ENCODE assay signal across 7 mouse cellular contexts in genomic region chr15:103552096-103552690, GRCm38 (mm10). TPM values are rescaled to one million over a fixed set of nuclear protein-coding genes. Genes with fewer than 3 reads are reported as not detected.
DNase-seq lines count a peak whose midpoint lies in the region; ATAC-seq and TF ChIP-seq lines count a peak whose summit lies in the region.

No protein-coding gene starts in this region.

- ATAC-seq in forebrain, embryonic 14.5 days = peak; percentile 81
- ATAC-seq in neural tube, embryonic 14.5 days (ENCODE audit: low read depth) = peak; percentile 79; the same call in 1 of the 2 replicates

- no peak overlapping the region for H3K9ac ChIP-seq in forebrain, embryonic 14.5 days (ENCODE audit: low read length)
- no peak overlapping the region for H3K9ac ChIP-seq in neural tube, embryonic 14.5 days (replicated peaks; ENCODE audit: low read depth, low read length)

- peak; percentile 68 for TF ChIP-seq CTCF in E14TG2a.4 (conservative IDR thresholded peaks at IDR 0.05; ENCODE audit: low read length)
- peak; percentile 45 for TF ChIP-seq CTCF in bone marrow, adult 2 months (IDR thresholded peaks at IDR 0.05; ENCODE audit: control insufficient read depth, insufficient read depth, low read length)

- no peaks in the 10 kb centered on the region for H3K27me3 ChIP-seq in E14TG2a.4 (ENCODE audit: insufficient read depth, low read length)
- H3K27me3 ChIP-seq in forebrain, embryonic 14.5 days (replicated peaks; ENCODE audit: control insufficient read depth, insufficient read depth, low read length) = no peaks in the 10 kb centered on the region
- no peaks in the 10 kb centered on the region for H3K27me3 ChIP-seq in neural tube, embryonic 14.5 days (ENCODE audit: control insufficient read depth, insufficient read depth, low read length)

- WGBS in bone marrow, adult 2 months = 44% methylated on average over 3 of the region's 3 CpGs
- 46% methylated on average over 3 of the region's 3 CpGs for WGBS in forebrain, embryonic 14.5 days
- WGBS in neural tube, embryonic 14.5 days = 48% methylated on average over 3 of the region's 3 CpGs

- no peak overlapping the region for H3K4me2 ChIP-seq in forebrain, embryonic 14.5 days (ENCODE audit: low read length)
- H3K4me2 ChIP-seq in neural tube, embryonic 14.5 days (ENCODE audit: low read depth, low read length) = no peak overlapping the region

- no peak overlapping the region for H3K4me3 ChIP-seq in E14TG2a.4 (replicated peaks; ENCODE audit: low read length)
- no peak overlapping the region for H3K4me3 ChIP-seq in bone marrow, adult 2 months (replicated peaks; ENCODE audit: control insufficient read depth, low read depth, low read length)
- no peak overlapping the region for H3K4me3 ChIP-seq in forebrain, embryonic 14.5 days (ENCODE audit: low read depth, low read length)
- no peak overlapping the region for H3K4me3 ChIP-seq in neural tube, embryonic 14.5 days (ENCODE audit: low read depth, low read length)

- no peaks in the 10 kb centered on the region for H3K36me3 ChIP-seq in E14TG2a.4 (ENCODE audit: insufficient read depth, low read length)
- H3K36me3 ChIP-seq in forebrain, embryonic 14.5 days (ENCODE audit: control insufficient read depth, insufficient read depth, low read length) = no peaks in the 10 kb centered on the region
- no peaks in the 10 kb centered on the region for H3K36me3 ChIP-seq in neural tube, embryonic 14.5 days (ENCODE audit: control insufficient read depth, insufficient read depth, low read length)

- intact Hi-C loops in left cerebral cortex, postnatal 10 days (cut with DNase I) = no loop called here

- peak; percentile 43 to 76 for DNase-seq in left cerebral cortex, postnatal 10 days (ENCODE audit: extremely low spot score in 1 of 2, low spot score in 2 of 2)
- no peak for DNase-seq in left cerebral cortex, adult 8-10 months (ENCODE audit: low spot score in 2 of 2)
- DNase-seq in forebrain, embryonic 14.5 days (ENCODE audit: low spot score) = peak; percentile 85
- peak; percentile 40 to 42 for DNase-seq in kidney, postnatal 4 days

- no peak for TF ChIP-seq POLR2A in bone marrow, adult 2 months (IDR thresholded peaks at IDR 0.05; ENCODE audit: borderline replicate concordance, control insufficient read depth, low read depth, low read length)

- no peaks in the 10 kb centered on the region for H3K4me1 ChIP-seq in E14TG2a.4 (replicated peaks; ENCODE audit: low read depth, low read length)
- H3K4me1 ChIP-seq in bone marrow, adult 2 months (ENCODE audit: control insufficient read depth, insufficient read depth, low read length) = no peaks in the 10 kb centered on the region
- H3K4me1 ChIP-seq in forebrain, embryonic 14.5 days (ENCODE audit: control insufficient read depth, insufficient read depth, low read length) = no peaks in the 10 kb centered on the region
- H3K4me1 ChIP-seq in neural tube, embryonic 14.5 days (ENCODE audit: control insufficient read depth, insufficient read depth, low read length) = no peaks in the 10 kb centered on the region

- peaks cover 9% of the 10 kb centered on the region; the same call in 1 of the 2 replicates for H3K9me3 ChIP-seq in E14TG2a.4 (ENCODE audit: low read length)
- H3K9me3 ChIP-seq in forebrain, embryonic 14.5 days (replicated peaks; ENCODE audit: control insufficient read depth, low read length) = no peaks in the 10 kb centered on the region
- H3K9me3 ChIP-seq in neural tube, embryonic 14.5 days (ENCODE audit: control insufficient read depth, low read length) = no peaks in the 10 kb centered on the region

- no peak overlapping the region for H3K27ac ChIP-seq in bone marrow, adult 2 months (ENCODE audit: control insufficient read depth, insufficient read depth, low read depth, low read length, poor library complexity)
- H3K27ac ChIP-seq in forebrain, embryonic 14.5 days (ENCODE audit: low read depth, low read length) = no peak overlapping the region
- H3K27ac ChIP-seq in neural tube, embryonic 14.5 days (ENCODE audit: low read depth, low read length) = no peak overlapping the region

RNA-seq across cellular contexts. Expression of gene Glycam1, which starts 12.7 kb away (rescaled TPM):
- not detected for total RNA-seq in left cerebral cortex, postnatal 10 days (2021)
- total RNA-seq in left cerebral cortex, adult 8-10 months (2022) = not detected
- polyA plus RNA-seq in bone marrow, adult 2 months (2011; ENCODE audit: insufficient read depth, insufficient read length, low replicate concordance, missing spikeins) = not detected in 2 replicates
- not detected in 2 replicates for polyA plus RNA-seq in forebrain, embryonic 14.5 days (2014; fragmentation: Nextera tagmentation; extraction: Ambion mirVana)
- not detected in 2 replicates for polyA plus RNA-seq in neural tube, embryonic 14.5 days (2014; fragmentation: Nextera tagmentation; extraction: Ambion mirVana)

RNA-seq across cellular contexts. Expression of gene Ppp1r1a, which starts 14.4 kb away (rescaled TPM):
- 100 to 1,000 TPM; 164 to 182 TPM for total RNA-seq in left cerebral cortex, postnatal 10 days (2021)
- total RNA-seq in left cerebral cortex, adult 8-10 months (2022) = 100 to 1,000 TPM; 127 to 151 (median 142) TPM
- polyA plus RNA-seq in bone marrow, adult 2 months (2011; ENCODE audit: insufficient read depth, insufficient read length, low replicate concordance, missing spikeins) = 3.0 TPM in 1 of 2 replicates, not detected in the other
- polyA plus RNA-seq in forebrain, embryonic 14.5 days (2014; fragmentation: Nextera tagmentation; extraction: Ambion mirVana) = 99.9 and 107 TPM in 2 replicates
- 98.6 and 110 TPM in 2 replicates for polyA plus RNA-seq in neural tube, embryonic 14.5 days (2014; fragmentation: Nextera tagmentation; extraction: Ambion mirVana)

RNA-seq across cellular contexts. Expression of gene Pde1b, which starts 49.4 kb away (rescaled TPM):
- 10 to 100 TPM; 72.2 to 96.7 TPM for total RNA-seq in left cerebral cortex, postnatal 10 days (2021)
- total RNA-seq in left cerebral cortex, adult 8-10 months (2022) = 100 to 1,000 TPM; 284 to 347 (median 325) TPM
- polyA plus RNA-seq in bone marrow, adult 2 months (2011; ENCODE audit: insufficient read depth, insufficient read length, low replicate concordance, missing spikeins) = 15.2 and 32.6 TPM in 2 replicates
- polyA plus RNA-seq in forebrain, embryonic 14.5 days (2014; fragmentation: Nextera tagmentation; extraction: Ambion mirVana) = 61.1 and 61.5 TPM in 2 replicates
- polyA plus RNA-seq in neural tube, embryonic 14.5 days (2014; fragmentation: Nextera tagmentation; extraction: Ambion mirVana) = 99.0 and 99.6 TPM in 2 replicates

Comparison
In these comparisons a context has a peak if more than half of its experiments do, and no peak if none do; other contexts are left out.
1. DNase-seq: peak in left cerebral cortex, postnatal 10 days (2 of 2), forebrain, embryonic 14.5 days (single experiment) and kidney, postnatal 4 days (2 of 2); none in left cerebral cortex, adult 8-10 months (0 of 2).
2. RNA of gene Ppp1r1a, which starts 14.4 kb away (polyA plus RNA-seq): 98.6 to 110 TPM in neural tube, embryonic 14.5 days and 99.9 to 107 TPM in forebrain, embryonic 14.5 days; 3.0 TPM in bone marrow, adult 2 months; every median in the first group is over 10 times any median in the second.